Mouse (Mus musculus) v-Abl transformed pro-B cells (cell line): ENCODE measurements at regions not wholly inside any gene's neighbourhood (a gene's known extent, or its start where the extent isn't known, plus 50 kb on each side); places are given as distances from the start of the nearest gene placed in this dataset.

Experiments used
- in situ Hi-C, 2 experiments: fragments of 400-800 bp; cut with MboI; formaldehyde crosslinking; loops; one replicate each; pipeline ENCODE4 v1.15.1; 2025; ENCODE audit not compliant: unreplicated experiment in 2 of 2

DNA sequence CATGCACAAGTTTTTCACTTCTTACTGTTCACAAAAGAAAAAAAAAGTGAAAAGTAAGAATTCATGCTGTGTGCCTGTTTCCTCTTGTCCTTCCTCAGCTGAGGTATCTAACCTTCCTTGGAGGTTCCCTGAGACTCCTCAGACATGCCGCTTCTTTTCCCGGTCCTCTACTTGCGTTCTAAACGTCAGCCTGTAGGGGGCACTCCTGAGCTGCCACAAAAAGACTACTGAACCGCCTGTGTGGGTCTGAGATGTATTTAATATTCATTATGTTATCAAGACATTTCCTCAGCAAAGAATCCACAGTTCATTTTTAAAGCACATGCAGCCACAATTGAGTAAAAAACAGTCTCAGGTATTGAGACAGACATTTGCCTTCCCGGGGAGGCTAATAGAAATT, 554.6 kb downstream of the Plcl1 start:
- in situ Hi-C loops: loop anchor here (5.0 to 10.0 kb wide), 2 partner anchors 1032 to 1245 kb away; no protein-coding TSS in a partner anchor

DNA sequence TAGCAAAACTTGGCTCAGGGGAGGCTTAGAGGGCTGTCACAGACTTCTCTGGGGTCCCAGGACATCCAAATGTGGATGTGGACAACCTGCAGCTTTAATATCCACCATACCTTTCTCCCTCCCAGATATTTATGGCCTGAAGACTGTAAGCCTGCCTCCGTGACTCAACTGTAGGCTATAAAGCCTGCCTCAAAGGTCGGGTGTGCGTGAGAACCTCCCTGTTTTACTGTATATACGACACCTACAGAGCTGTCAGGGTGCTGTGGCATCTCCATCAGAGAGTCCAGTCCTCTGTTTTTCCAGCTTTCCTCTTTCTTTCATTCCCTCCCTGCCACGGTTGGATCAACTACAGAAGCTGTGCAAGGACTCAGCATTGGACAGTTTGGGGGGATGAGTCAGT, 558.1 kb downstream of the Plcl1 start:
- in situ Hi-C loops: loop anchor here (5.0 to 10.0 kb wide), 2 partner anchors 1028 to 1241 kb away; no protein-coding TSS in a partner anchor

DNA sequence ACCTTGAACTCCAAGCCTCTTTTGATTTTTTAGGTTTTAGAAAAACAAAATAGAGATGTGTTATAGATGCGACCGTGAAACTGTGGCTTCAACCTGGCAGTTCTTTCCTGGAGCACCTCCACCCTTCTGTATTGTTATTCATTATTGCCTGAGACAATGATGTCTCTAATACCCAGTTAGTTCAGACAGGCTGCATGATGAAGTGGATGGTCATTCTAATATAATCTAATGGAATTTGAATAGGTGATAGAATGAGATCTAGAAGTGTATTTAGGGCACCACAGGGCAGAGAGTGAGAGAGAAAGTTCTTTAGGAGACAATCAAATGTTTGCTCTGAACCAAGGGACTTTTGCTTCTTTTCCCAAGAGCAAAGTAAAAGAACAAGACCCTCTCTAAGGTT, 560.6 kb downstream of the Plcl1 start:
- in situ Hi-C loops: loop anchor here in 1 of 2 experiments (10.0 kb wide), 1 partner anchor 1239 kb away; no protein-coding TSS in a partner anchor

- in situ Hi-C loops: loop anchor here in 1 of 2 experiments (10.0 kb wide), 1 partner anchor 1237 kb away; no protein-coding TSS in a partner anchor
Observed at GRCm38 (mm10) chr1:55967869-55968268, 562.1 kb downstream of the Plcl1 start.

DNA sequence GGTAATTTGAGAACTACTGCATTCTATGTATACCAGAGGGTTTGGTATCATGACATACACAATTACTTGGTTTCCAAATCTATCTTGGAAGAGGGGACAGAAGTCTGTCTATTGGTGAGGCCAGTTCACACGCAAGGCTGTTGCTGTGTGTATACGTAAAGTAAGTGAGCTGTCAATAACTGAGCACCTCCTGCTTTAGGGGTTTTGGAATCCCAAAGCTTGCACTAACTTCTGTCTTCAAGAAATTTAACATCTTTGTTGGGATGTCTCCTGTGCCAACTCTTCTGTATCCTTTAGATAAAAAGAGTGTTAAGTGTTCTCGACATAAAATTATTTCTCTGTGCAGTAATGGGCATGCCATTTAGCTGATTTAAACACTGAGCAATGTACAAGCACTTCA, 572.1 kb downstream of the Plcl1 start:
- in situ Hi-C loops: no loop called here

GRCm38 (mm10) chr1:55983522-55984066, 577.9 kb downstream of the Plcl1 start:
- in situ Hi-C loops: no loop called here

- in situ Hi-C loops: no loop called here
Observed at GRCm38 (mm10) chr1:55997074-55997473, 591.4 kb downstream of the Plcl1 start.
